Mouse (Mus musculus): Measurements from ENCODE around the gene Cep128. TPM values are rescaled to one million over a fixed set of nuclear protein-coding genes. Genes with fewer than 3 reads are reported as not detected.

Gene Cep128
- total RNA-seq, 1 experiment from 2014 or later = 8.7 TPM

DNA sequence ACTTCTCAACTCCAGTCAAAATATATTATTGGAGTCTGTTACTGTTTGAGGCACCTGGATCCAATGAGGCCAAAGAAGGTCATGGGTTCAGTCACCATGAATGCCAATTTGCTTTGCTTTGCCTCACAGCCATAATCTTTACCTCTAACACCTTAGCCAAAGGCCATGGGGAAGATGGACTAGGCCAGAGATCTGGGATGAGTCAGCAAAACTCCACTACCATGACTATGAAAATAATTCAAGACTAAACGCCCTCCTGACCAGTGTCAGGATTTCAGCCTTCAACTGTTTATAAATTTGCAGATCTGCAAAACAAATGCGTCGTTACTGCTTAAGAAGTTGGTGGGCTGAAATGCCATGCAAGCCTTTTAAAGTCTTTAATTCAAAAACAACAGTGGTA, 76.5 kb downstream of the Cep128 start:
- DNase-seq = no peak

DNA sequence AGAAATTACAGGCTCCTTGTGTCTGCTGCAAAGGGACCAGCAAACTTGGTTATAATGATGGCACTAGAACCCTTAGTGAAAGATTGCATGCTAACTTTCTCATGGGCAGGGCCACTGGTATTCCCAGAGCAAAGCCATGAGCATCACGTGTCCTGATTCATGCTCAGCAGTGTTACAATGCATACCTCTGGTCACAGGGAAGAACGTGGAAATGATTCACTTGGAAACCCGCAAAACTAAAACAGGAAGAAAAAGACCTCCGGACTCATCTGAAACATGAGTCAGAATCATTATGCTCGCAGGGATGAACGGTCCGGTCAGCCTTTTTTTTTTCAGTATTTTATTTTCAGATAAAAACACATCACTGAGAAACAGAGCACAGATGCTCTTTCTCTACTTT, 78.4 kb downstream of the Cep128 start:
- no peak for DNase-seq

DNA sequence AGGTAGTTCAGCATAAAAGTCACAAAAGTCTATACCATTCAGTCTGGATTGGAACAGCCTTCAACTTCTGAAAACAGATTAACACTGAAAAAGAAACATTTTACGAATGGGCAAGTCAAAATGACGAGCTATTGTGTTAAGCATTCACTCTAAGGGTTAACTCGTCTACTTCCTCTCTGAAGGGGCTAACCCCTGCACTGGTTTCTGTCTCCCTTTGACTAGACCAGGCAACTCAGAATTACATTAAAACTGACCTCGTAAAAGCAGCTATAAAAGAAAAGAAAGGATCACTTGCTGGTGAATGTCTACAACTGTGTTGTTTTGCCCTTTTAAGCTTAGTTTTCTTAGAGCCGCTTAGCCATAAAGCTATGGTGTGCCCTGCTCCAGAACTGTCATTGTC, 79.2 kb downstream of the Cep128 start:
- no peak for DNase-seq

- no peak for DNase-seq
Measured at GRCm38 (mm10) chr12:91298700-91299099, 85.5 kb downstream of the Cep128 start.

DNA sequence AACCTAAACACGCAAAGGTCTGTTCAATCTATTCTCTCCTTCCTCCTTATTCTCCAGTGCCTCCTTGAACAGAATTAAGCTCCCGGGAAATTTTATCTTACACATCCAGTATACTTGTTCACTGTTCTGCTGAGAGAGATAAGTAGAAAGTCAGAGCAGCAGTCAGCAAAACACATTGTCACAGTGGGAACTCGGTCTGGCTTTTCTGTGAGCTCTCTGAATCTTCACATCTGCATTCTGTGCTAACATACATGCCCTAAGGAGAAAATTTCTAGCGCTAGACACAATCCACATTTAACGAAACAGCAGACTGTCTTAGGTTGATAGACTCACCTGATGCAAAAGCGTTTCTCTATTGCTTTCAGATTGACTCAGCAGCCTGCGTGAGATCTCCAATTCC, 88.3 kb downstream of the Cep128 start:
- no peak for DNase-seq

GRCm38 (mm10) chr12:91295436-91295835, 88.8 kb downstream of the Cep128 start:
- no peak for DNase-seq

GRCm38 (mm10) chr12:91273936-91274335, 110.3 kb downstream of the Cep128 start:
- DNase-seq = no peak

GRCm38 (mm10) chr12:91269634-91270033, 114.6 kb downstream of the Cep128 start:
- no peak for DNase-seq

DNA sequence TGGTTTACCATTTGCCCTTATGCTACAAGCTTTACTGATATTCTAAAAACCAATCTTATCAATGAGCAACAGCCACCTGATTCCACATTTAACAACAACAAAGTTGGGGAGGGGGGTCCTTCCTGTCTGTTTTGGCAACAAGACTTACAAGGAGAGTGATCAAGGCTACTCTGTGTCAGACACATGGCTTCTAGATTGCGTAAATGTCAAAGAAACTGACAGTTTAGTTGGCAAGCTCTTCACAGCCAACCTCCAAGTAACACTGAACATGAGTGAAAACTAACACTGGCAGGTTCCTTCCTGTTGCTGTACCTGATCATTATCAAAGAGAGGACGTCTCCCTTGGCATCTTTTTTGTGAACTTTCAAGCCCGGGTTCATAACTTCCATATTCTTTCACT, 115.2 kb downstream of the Cep128 start:
- DNase-seq = peak; percentile 7

DNA sequence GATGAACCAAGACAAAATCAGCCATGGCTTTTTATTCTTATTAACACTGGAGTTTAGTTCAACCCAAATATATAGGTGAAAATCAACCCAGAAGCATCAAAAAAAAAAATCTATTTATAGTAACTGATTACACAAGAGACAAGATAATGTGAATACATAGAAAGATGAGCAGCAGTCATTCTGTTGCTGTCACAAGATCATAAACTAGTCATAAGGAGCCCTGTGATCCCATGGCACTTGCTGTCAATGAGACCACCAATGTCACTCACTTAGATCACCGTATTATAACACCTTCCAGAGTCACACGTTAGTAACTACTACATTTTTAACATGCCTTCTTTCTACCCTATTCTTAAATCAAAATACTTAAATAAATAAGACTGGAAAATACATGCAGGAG, 118.2 kb downstream of the Cep128 start:
- no peak for DNase-seq

- DNase-seq = peak; percentile 10
Measured at GRCm38 (mm10) chr12:91265462-91265861, 118.7 kb downstream of the Cep128 start.

DNA sequence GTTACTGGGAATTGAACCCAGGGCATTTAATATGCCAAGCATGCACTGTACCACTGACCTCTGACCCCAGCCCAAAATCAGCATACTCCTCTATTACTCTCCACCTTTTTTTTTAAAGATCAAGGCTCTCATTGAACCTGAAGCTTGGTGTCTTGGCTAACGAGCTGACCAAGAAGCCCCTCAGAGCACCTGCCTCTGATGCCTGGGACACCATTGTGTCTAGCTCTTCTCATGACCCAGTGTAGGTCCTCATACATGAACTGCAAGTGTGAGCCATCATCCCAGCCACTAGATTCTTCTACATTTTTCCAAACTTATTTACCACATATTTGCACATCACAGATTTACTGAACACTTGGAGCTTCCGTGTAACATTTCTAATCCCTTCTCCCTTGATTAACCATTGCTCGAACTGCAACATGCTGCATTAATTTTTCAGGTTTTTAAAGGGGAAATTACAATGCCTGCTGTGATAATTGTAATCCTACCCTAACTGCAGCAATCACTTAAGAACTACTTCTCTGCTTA, 119.3 kb downstream of the Cep128 start:
- no peak for DNase-seq

- no peak for DNase-seq
Measured at GRCm38 (mm10) chr12:91263705-91264104, 120.5 kb downstream of the Cep128 start.

DNA sequence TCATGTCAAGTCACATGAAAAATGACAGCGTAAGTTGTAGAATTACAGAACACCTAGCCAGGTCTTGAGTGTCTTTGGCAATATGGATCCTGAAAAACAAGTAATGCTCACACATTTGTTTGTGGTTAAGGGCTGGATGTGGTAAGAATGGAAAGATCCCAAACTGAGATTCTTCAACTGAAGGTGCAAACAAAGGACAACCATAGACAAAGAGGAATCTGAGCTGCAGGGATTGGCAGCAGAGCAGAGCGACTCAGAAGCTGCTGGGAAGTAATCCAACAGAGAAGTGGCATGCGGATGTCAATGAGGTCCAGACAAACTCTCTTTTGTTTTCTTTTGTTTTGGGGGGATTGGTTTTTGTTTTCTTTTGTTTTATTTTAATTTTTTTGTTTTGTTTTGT, 121.4 kb downstream of the Cep128 start:
- DNase-seq = no peak

DNA sequence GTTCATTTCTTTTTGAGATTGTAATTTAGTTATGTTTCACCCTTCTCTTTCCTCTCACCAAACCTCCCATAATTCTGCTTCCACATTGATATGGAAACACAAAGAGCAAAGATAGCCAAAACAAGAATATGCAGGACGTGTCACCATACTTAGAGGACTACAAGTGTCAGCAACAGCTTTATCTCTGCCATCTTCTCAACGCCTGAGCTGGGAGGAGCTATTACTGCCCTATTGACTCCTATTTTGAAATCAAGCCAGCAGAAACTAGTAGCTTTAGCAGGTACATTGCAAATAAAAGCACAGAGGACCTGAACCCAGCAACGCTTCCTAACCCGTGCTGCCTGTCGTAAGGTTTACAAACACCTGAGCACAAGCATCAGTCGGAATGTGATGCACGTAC, 127.9 kb downstream of the Cep128 start:
- DNase-seq = no peak

DNA sequence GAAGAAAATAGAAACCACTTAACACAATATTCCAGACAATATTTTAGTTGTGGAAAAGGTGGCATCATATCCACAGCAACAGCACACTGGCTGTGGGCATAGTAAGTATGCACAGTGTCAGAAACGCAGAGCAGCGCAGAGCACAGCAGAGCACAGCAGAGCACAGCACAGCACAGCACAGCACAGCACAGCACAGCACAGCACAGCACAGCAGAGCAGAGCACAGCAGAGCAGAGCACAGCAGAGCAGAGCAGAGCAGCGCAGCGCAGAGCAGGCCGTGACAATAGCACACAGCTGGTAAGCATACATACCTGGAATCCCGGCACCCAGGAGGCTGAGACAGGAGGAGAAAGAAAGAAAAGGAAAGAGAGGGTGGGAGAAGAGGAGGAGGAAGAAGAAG, 129.4 kb downstream of the Cep128 start:
- no peak for DNase-seq

DNA sequence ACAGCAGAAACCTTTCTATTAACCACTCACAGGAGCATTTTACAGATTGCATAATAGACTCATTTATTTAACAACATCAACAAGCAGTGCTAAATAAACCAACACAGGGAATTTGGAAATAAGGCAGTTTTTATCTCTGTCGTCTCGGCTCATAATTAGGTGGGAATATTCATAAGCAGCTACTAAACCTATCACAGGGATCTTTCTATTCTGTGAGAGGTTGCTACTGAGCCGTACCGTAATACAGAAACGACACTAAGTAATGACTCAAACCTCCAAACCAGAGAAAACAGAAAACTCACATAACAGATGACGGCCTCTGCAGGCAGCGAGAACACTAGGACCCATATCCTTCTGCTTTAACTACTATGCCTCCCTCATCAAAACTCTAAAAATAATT, 163.6 kb downstream of the Cep128 start:
- no peak for DNase-seq

DNA sequence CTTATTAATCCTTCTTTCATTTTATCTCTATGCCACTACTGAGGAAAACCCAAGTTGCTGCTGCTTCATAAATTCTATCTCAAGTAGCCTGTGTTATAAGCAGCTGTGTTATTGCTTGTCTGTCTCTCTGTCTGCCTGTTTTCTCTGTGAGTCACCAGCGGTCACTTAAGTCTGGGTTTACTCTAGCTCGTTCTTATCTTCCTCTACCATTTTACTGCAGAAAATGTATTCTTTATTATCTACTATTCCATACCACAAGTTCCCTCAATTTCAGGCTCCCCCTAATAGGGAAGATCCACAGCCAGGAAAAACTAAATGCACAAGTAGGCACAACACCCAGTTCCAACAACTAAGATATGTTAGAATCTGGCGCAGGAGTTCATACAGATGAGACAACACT, 178.7 kb downstream of the Cep128 start:
- no peak for DNase-seq

- no peak for DNase-seq
Measured at GRCm38 (mm10) chr12:91204330-91204729, 179.9 kb downstream of the Cep128 start.

DNA sequence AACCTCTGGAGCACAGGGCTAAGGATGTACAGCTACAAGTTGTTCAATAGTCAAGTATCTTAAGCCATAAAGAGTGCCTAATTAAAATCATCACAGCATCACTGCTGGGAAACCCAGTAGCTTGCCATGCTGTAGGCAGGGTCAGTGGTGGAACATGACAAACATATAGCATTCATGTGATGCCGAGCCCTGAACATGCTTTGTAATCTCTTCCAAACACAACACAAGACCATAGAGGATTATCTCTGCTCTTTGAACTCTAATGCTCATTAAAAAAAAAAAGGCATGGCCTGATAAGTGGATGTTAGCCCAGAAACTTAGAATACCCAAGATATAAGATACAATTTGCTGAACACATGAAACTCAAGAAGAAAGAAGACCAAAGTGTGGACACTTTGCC, 181.7 kb downstream of the Cep128 start:
- no peak for DNase-seq

GRCm38 (mm10) chr12:91189111-91189510, 195.1 kb downstream of the Cep128 start:
- DNase-seq = no peak

- no peak for DNase-seq
Measured at GRCm38 (mm10) chr12:91185564-91185963, 198.6 kb downstream of the Cep128 start.

DNA sequence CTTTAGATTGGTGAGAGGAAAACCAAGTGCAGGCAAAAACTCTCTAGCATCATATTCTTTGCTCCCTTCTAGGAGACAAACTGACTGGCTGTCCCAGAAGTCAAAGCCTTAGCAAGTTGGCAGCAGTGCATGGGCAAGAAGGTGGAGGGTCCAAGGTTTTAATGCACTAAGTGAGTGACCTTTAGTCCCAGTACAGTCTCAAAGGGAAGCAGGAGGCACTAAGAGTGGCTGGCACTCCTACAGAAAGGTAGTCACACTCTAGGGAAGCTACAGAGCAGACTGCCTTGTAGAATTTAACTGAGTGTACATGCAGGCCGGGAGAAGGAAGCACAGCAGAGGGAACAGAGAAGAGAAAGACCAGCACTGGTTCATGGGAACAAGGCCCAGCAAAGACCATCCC, 199.6 kb downstream of the Cep128 start:
- DNase-seq = no peak

GRCm38 (mm10) chr12:91183928-91184327, 200.3 kb downstream of the Cep128 start:
- DNase-seq = no peak

GRCm38 (mm10) chr12:91183304-91183855, 200.8 kb downstream of the Cep128 start:
- no peak for DNase-seq
